Mouse (Mus musculus): ENCODE data around the gene Rmi2. TPM values are rescaled to one million over a fixed set of nuclear protein-coding genes. Genes with fewer than 3 reads are reported as not detected.
"Not testable (repeated sequence)": the region's sequence is repeated elsewhere in the genome, so short reads cannot be mapped to it uniquely, and the experiment has no call there.

Gene Rmi2
- polyA plus RNA-seq, 1 experiment from 2014 or later = 0.46 TPM

GRCm38 (mm10) chr16:10796034-10796433, 38.8 kb upstream of the Rmi2 start, which contains the start of gene Prm2:
Gene Prm2 (minus strand): TSS chr16:10796134.
- Histone ChIP-seq H3K27me3 (ENCODE audit: control insufficient read depth, insufficient read depth, low read length) (no peaks in the 10 kb centered on the region), H3K9me3 (ENCODE audit: control insufficient read depth, low read length) (no peaks in the 10 kb centered on the region), H3K4me3 (replicated peaks; ENCODE audit: low read depth, low read length) (no peak within 1 kb of the TSS), H3K9ac (replicated peaks; ENCODE audit: low read length) (no peak within 1 kb of the TSS), H3K36me3 (ENCODE audit: control insufficient read depth, insufficient read depth, low read length) (no peaks in the 10 kb centered on the region), H3K27ac (replicated peaks; ENCODE audit: low read depth, low read length) (no peak within 1 kb of the TSS), H3K4me1 (ENCODE audit: control insufficient read depth, insufficient read depth, low read length) (no peaks in the 10 kb centered on the region), H3K4me2 (ENCODE audit: low read length) (no peak within 1 kb of the TSS)
- WGBS = 80% methylated on average over 6 of the region's 6 CpGs
- ATAC-seq (ENCODE audit: low FRiP score, low TSS enrichment) (no peak), DNase-seq (no peak)

- H3K9me3 ChIP-seq (ENCODE audit: control insufficient read depth, low read length); H3K27ac ChIP-seq (replicated peaks; ENCODE audit: low read depth, low read length); H3K4me1 ChIP-seq (ENCODE audit: control insufficient read depth, insufficient read depth, low read length); H3K36me3 ChIP-seq (ENCODE audit: control insufficient read depth, insufficient read depth, low read length); ATAC-seq (ENCODE audit: low FRiP score, low TSS enrichment); H3K4me2 ChIP-seq (ENCODE audit: low read length); DNase-seq; H3K9ac ChIP-seq (replicated peaks; ENCODE audit: low read length); H3K27me3 ChIP-seq (ENCODE audit: control insufficient read depth, insufficient read depth, low read length); H3K4me3 ChIP-seq (replicated peaks; ENCODE audit: low read depth, low read length): not testable (repeated sequence)
- 85% methylated on average over 3 of the region's 3 CpGs for WGBS
Measured at GRCm38 (mm10) chr16:10802420-10802819, 32.4 kb upstream of the Rmi2 start.

- Histone ChIP-seq H3K4me2 (ENCODE audit: low read length) (no peak within 1 kb of the TSS), H3K4me1 (ENCODE audit: control insufficient read depth, insufficient read depth, low read length) (no peaks in the 10 kb centered on the region), H3K9me3 (ENCODE audit: control insufficient read depth, low read length) (no peaks in the 10 kb centered on the region), H3K27ac (replicated peaks; ENCODE audit: low read depth, low read length) (no peak within 1 kb of the TSS), H3K36me3 (ENCODE audit: control insufficient read depth, insufficient read depth, low read length) (no peaks in the 10 kb centered on the region), H3K27me3 (ENCODE audit: control insufficient read depth, insufficient read depth, low read length) (no peaks in the 10 kb centered on the region), H3K9ac (replicated peaks; ENCODE audit: low read length) (no peak within 1 kb of the TSS), H3K4me3 (replicated peaks; ENCODE audit: low read depth, low read length) (no peak within 1 kb of the TSS)
- 79% methylated on average over 10 of the region's 10 CpGs for WGBS
- no peak for ATAC-seq (ENCODE audit: low FRiP score, low TSS enrichment)
- DNase-seq = no peak
Measured at GRCm38 (mm10) chr16:10805789-10806527, 28.9 kb upstream of the Rmi2 start, which contains the start of gene Prm1. Gene Prm1 (minus strand): TSS chr16:10805839.

- DNase-seq (no peak), ATAC-seq (ENCODE audit: low FRiP score, low TSS enrichment) (no peak)
- no peaks in the 10 kb centered on the region for H3K27me3 ChIP-seq (ENCODE audit: control insufficient read depth, insufficient read depth, low read length)
- no peak overlapping the region for H3K27ac ChIP-seq (replicated peaks; ENCODE audit: low read depth, low read length)
- H3K9ac ChIP-seq (replicated peaks; ENCODE audit: low read length) = no peak overlapping the region
- H3K36me3 ChIP-seq (ENCODE audit: control insufficient read depth, insufficient read depth, low read length) = no peaks in the 10 kb centered on the region
- 100% methylated on average over 1 of the region's 1 CpGs for WGBS
- no peak overlapping the region for H3K4me2 ChIP-seq (ENCODE audit: low read length)
- H3K9me3 ChIP-seq (ENCODE audit: control insufficient read depth, low read length) = no peaks in the 10 kb centered on the region
- H3K4me1 ChIP-seq (ENCODE audit: control insufficient read depth, insufficient read depth, low read length) = no peaks in the 10 kb centered on the region
- H3K4me3 ChIP-seq (replicated peaks; ENCODE audit: low read depth, low read length) = no peak overlapping the region
Measured at GRCm38 (mm10) chr16:10810376-10810775, 24.5 kb upstream of the Rmi2 start.

- H3K9me3 ChIP-seq (ENCODE audit: control insufficient read depth, low read length) = no peaks in the 10 kb centered on the region
- WGBS = 82% methylated on average over 2 of the region's 2 CpGs
Measured at GRCm38 (mm10) chr16:10812865-10813371, 21.9 kb upstream of the Rmi2 start, which contains the start of gene Gm11172. Gene Gm11172 (plus strand): TSS chr16:10812915.

GRCm38 (mm10) chr16:10813726-10814125, 21.1 kb upstream of the Rmi2 start:
- Histone ChIP-seq H3K4me3 (replicated peaks; ENCODE audit: low read depth, low read length) (no peak overlapping the region), H3K9ac (replicated peaks; ENCODE audit: low read length) (no peak overlapping the region), H3K4me1 (ENCODE audit: control insufficient read depth, insufficient read depth, low read length) (no peaks in the 10 kb centered on the region), H3K9me3 (ENCODE audit: control insufficient read depth, low read length) (no peaks in the 10 kb centered on the region), H3K27me3 (ENCODE audit: control insufficient read depth, insufficient read depth, low read length) (no peaks in the 10 kb centered on the region), H3K36me3 (ENCODE audit: control insufficient read depth, insufficient read depth, low read length) (no peaks in the 10 kb centered on the region), H3K4me2 (ENCODE audit: low read length) (no peak overlapping the region), H3K27ac (replicated peaks; ENCODE audit: low read depth, low read length) (no peak overlapping the region)
- DNase-seq (no peak), ATAC-seq (ENCODE audit: low FRiP score, low TSS enrichment) (no peak)
- WGBS = 83% methylated on average over 4 of the region's 4 CpGs

More at GRCm38 (mm10) chr16:10812865-10813371, 21.9 kb upstream of the Rmi2 start, which contains the start of gene Gm11172:
- DNase-seq (no peak), ATAC-seq (ENCODE audit: low FRiP score, low TSS enrichment) (no peak)
- Histone ChIP-seq H3K27me3 (ENCODE audit: control insufficient read depth, insufficient read depth, low read length) (no peaks in the 10 kb centered on the region), H3K4me2 (ENCODE audit: low read length) (no peak within 1 kb of the TSS), H3K36me3 (ENCODE audit: control insufficient read depth, insufficient read depth, low read length) (no peaks in the 10 kb centered on the region), H3K4me3 (replicated peaks; ENCODE audit: low read depth, low read length) (no peak within 1 kb of the TSS), H3K27ac (replicated peaks; ENCODE audit: low read depth, low read length) (no peak within 1 kb of the TSS), H3K4me1 (ENCODE audit: control insufficient read depth, insufficient read depth, low read length) (no peaks in the 10 kb centered on the region), H3K9ac (replicated peaks; ENCODE audit: low read length) (no peak within 1 kb of the TSS)

- no peak for DNase-seq
- Histone ChIP-seq H3K9me3 (ENCODE audit: control insufficient read depth, low read length) (no peaks in the 10 kb centered on the region), H3K4me2 (ENCODE audit: low read length) (no peak overlapping the region), H3K9ac (replicated peaks; ENCODE audit: low read length) (no peak overlapping the region), H3K27me3 (ENCODE audit: control insufficient read depth, insufficient read depth, low read length) (no peaks in the 10 kb centered on the region), H3K27ac (replicated peaks; ENCODE audit: low read depth, low read length) (no peak overlapping the region), H3K36me3 (ENCODE audit: control insufficient read depth, insufficient read depth, low read length) (no peaks in the 10 kb centered on the region), H3K4me1 (ENCODE audit: control insufficient read depth, insufficient read depth, low read length) (no peaks in the 10 kb centered on the region), H3K4me3 (replicated peaks; ENCODE audit: low read depth, low read length) (no peak overlapping the region)
- 95% methylated on average over 4 of the region's 4 CpGs for WGBS
- no peak for ATAC-seq (ENCODE audit: low FRiP score, low TSS enrichment)
Measured at GRCm38 (mm10) chr16:10814864-10815263, 20.0 kb upstream of the Rmi2 start.

- H3K27ac ChIP-seq (replicated peaks; ENCODE audit: low read depth, low read length) = no peak overlapping the region
- no peaks in the 10 kb centered on the region for H3K27me3 ChIP-seq (ENCODE audit: control insufficient read depth, insufficient read depth, low read length)
- H3K36me3 ChIP-seq (ENCODE audit: control insufficient read depth, insufficient read depth, low read length) = no peaks in the 10 kb centered on the region
- no peak overlapping the region for H3K9ac ChIP-seq (replicated peaks; ENCODE audit: low read length)
- DNase-seq = no peak
- no peak for ATAC-seq (ENCODE audit: low FRiP score, low TSS enrichment)
- no peak overlapping the region for H3K4me2 ChIP-seq (ENCODE audit: low read length)
- no peaks in the 10 kb centered on the region for H3K9me3 ChIP-seq (ENCODE audit: control insufficient read depth, low read length)
- 74% methylated on average over 4 of the region's 4 CpGs for WGBS
- H3K4me1 ChIP-seq (ENCODE audit: control insufficient read depth, insufficient read depth, low read length) = no peaks in the 10 kb centered on the region
- no peak overlapping the region for H3K4me3 ChIP-seq (replicated peaks; ENCODE audit: low read depth, low read length)
Measured at GRCm38 (mm10) chr16:10818579-10819135, 16.2 kb upstream of the Rmi2 start.

- ATAC-seq (ENCODE audit: low FRiP score, low TSS enrichment) (no peak), DNase-seq (no peak)
- WGBS = 83% methylated on average over 3 of the region's 3 CpGs
- H3K9ac ChIP-seq (replicated peaks; ENCODE audit: low read length) = no peak overlapping the region
- no peak overlapping the region for H3K27ac ChIP-seq (replicated peaks; ENCODE audit: low read depth, low read length)
- no peaks in the 10 kb centered on the region for H3K36me3 ChIP-seq (ENCODE audit: control insufficient read depth, insufficient read depth, low read length)
- H3K9me3 ChIP-seq (ENCODE audit: control insufficient read depth, low read length) = no peaks in the 10 kb centered on the region
- H3K4me3 ChIP-seq (replicated peaks; ENCODE audit: low read depth, low read length) = no peak overlapping the region
- no peak overlapping the region for H3K4me2 ChIP-seq (ENCODE audit: low read length)
- no peaks in the 10 kb centered on the region for H3K4me1 ChIP-seq (ENCODE audit: control insufficient read depth, insufficient read depth, low read length)
- no peaks in the 10 kb centered on the region for H3K27me3 ChIP-seq (ENCODE audit: control insufficient read depth, insufficient read depth, low read length)
Measured at GRCm38 (mm10) chr16:10819966-10820365, 14.9 kb upstream of the Rmi2 start.

All from midbrain, embryonic 14.5 days (tissue).